Mouse (Mus musculus) hindbrain, postnatal 0 days (tissue): Measurements from ENCODE around the gene Slco2b1. TPM values are rescaled to one million over a fixed set of nuclear protein-coding genes. Genes with fewer than 3 reads are reported as not detected.
"Not testable (repeated sequence)": the region's sequence is repeated elsewhere in the genome, so short reads cannot be mapped to it uniquely, and the experiment has no call there.

ENCODE experiments used
- ATAC-seq: fragments of 200-750 bp; cut with Nextera tagmentation; 2 replicates; pipeline ENCODE4 v1.8.0; 2017; ENCODE audit warnings: mild to moderate bottlenecking, moderate TSS enrichment, moderate library complexity
- DNase-seq: peaks from one replicate; pipeline ENCODE4 v3.0.0-alpha.2; 2015; ENCODE audit warnings: low spot score
- H3K27ac ChIP-seq: fragments of 300-500 bp; sonication (generic); 2 replicates; pipeline ENCODE4 v1.5.1; 2014; ENCODE audit warnings: mild to moderate bottlenecking
- H3K27me3 ChIP-seq: fragments of 300-500 bp; sonication (generic); 2 replicates; pipeline ENCODE4 v1.6.1; 2014; ENCODE audit warnings: low read length, mixed read lengths; ENCODE audit not compliant: insufficient read depth
- H3K36me3 ChIP-seq: fragments of 300-500 bp; sonication (generic); 2 replicates; pipeline ENCODE4 v1.6.1; 2014; ENCODE audit warnings: low read length, mixed read lengths; ENCODE audit not compliant: insufficient read depth
- H3K4me1 ChIP-seq: fragments of 300-500 bp; sonication (generic); 2 replicates; pipeline ENCODE4 v1.6.1; 2014; ENCODE audit warnings: antibody characterized with exemption, low read length, mixed read lengths; ENCODE audit not compliant: insufficient read depth
- H3K4me2 ChIP-seq: fragments of 300-500 bp; sonication (generic); 2 replicates; pipeline ENCODE4 v1.6.1; 2014; ENCODE audit warnings: low read depth, mild to moderate bottlenecking, low read length, moderate library complexity, mixed read lengths
- H3K4me3 ChIP-seq: fragments of 300-500 bp; sonication (generic); 2 replicates; pipeline ENCODE4 v1.5.1; 2014; ENCODE audit warnings: low read length
- H3K9ac ChIP-seq: fragments of 300-500 bp; sonication (generic); replicated peaks from 2 replicates; pipeline ENCODE4 v1.6.1; 2014; ENCODE audit warnings: mild to moderate bottlenecking, low read length, moderate library complexity, mixed read lengths
- H3K9me3 ChIP-seq: fragments of 300-500 bp; sonication (generic); 2 replicates; pipeline ENCODE4 v1.6.1; 2016; ENCODE audit warnings: low read length, mixed read lengths
- CTCF ChIP-seq: IDR thresholded peaks from 2 replicates; pipeline ENCODE4 v1.5.1; 2016; ENCODE audit warnings: antibody characterized with exemption, control low read depth, low read depth
- WGBS: fragments of 180-500 bp; shearing (Covaris S2); extraction: QIAGEN DNeasy Blood & Tissue Kit; methylation state at CpG from one replicate; pipeline ENCODE4 v1.1.7; 2014; 5-methylcytosine and 5-hydroxymethylcytosine counted together
- polyA plus RNA-seq: library from polyadenylated mRNA; unstranded; fragments of >200 nt; fragmentation: Nextera tagmentation; extraction: Ambion mirVana; gene quantifications from 2 replicates; pipeline ENCODE4 v1.2.1, GENCODE M21; 2015
- total RNA-seq: library from RNA; depleted of rRNA; stranded (reverse); fragments of >200 nt; gene quantifications from 2 replicates; pipeline ENCODE4 v1.2.3, GENCODE M21; 2014; rRNA removed

Slco2b1 gene
- total RNA-seq (14.3 and 16.5 TPM in 2 replicates), polyA plus RNA-seq (6.8 and 7.0 TPM in 2 replicates)

DNA sequence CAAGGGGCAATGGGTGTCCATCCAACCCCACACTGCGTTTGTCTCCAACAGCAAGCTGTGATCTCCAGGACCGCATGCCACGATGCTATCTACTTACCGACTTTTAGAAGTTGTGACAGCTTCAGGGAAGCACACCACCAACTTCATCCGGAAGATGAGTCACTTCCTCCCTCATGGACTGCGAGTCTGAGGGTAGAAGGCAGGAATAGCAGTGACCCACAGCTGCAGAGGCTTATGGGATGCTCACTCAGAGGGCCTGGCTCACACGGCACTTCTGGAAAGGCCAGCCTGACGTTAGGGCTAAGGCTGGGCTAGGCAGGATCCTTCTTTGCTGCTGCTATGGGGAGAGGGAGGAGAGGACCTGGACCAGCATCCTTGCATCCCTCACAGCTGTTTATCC, at the start of gene Slco2b1:
Gene Slco2b1 (minus strand): TSS at position 175 of the 400 bp plus-strand sequence.
- Histone ChIP-seq H3K4me1 (peaks cover 3% of the 10 kb centered on the region; the same call in 1 of the 2 replicates), H3K4me2 (no peak within 1 kb of the TSS), H3K27ac (no peak within 1 kb of the TSS), H3K9me3 (no peaks in the 10 kb centered on the region), H3K9ac (no peak within 1 kb of the TSS), H3K27me3 (no peaks in the 10 kb centered on the region), H3K36me3 (no peaks in the 10 kb centered on the region), H3K4me3 (no peak within 1 kb of the TSS)
- 85% methylated on average over 8 of the region's 8 CpGs for WGBS
- DNase-seq (no peak), ATAC-seq (no peak)
- no peak for TF ChIP-seq CTCF

DNA sequence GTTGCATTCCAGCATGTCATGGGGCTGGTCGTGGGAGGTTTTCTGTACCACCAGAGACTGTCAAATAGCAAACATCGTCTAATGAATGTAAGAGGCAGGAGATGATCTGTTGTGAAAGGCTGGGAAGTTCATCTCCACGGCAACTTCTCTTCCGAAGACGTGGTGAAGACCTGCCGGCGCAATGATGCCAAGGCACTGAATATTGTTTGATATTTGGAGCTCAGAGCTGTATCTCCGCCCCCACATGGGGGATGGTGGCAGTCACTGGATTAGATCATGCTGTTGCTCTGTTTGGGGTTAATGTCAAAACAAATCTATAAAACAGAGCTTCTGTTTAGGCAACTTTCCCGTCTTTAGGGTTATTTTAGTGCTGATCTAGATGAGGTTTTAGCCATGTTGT, 28.1 kb upstream of the Slco2b1 start:
- Histone ChIP-seq H3K27me3 (no peaks in the 10 kb centered on the region), H3K4me3 (no peak overlapping the region), H3K36me3 (no peaks in the 10 kb centered on the region), H3K9ac (no peak overlapping the region), H3K4me1 (no peaks in the 10 kb centered on the region), H3K27ac (no peak overlapping the region), H3K9me3 (no peaks in the 10 kb centered on the region), H3K4me2 (no peak overlapping the region)
- DNase-seq (no peak), ATAC-seq (no peak)
- WGBS: 29% methylated on average over 9 of the region's 9 CpGs
- no peak for TF ChIP-seq CTCF

DNA sequence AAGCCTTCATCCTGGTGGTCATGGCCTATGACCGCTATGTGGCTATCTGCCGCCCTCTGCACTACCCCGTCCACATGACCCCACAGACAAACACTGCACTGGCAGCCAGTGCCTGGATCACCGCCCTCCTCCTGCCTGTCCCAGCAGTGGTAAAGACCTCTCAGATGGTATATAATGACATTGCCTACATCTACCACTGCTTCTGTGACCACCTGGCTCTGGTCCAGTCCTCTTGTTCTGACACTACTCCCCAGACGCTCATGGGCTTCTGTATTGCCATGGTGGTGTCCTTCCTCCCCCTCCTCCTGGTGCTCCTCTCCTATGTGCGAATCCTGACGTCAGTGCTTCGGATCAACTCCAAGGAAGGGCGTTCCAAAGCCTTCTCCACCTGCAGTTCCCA, 24.4 kb upstream of the Slco2b1 start:
- ATAC-seq, DNase-seq, H3K4me1 ChIP-seq, H3K9ac ChIP-seq, H3K36me3 ChIP-seq, H3K27ac ChIP-seq, H3K9me3 ChIP-seq, H3K27me3 ChIP-seq, H3K4me2 ChIP-seq, H3K4me3 ChIP-seq: not testable (repeated sequence)
- WGBS: 92% methylated on average over 9 of the region's 9 CpGs

DNA sequence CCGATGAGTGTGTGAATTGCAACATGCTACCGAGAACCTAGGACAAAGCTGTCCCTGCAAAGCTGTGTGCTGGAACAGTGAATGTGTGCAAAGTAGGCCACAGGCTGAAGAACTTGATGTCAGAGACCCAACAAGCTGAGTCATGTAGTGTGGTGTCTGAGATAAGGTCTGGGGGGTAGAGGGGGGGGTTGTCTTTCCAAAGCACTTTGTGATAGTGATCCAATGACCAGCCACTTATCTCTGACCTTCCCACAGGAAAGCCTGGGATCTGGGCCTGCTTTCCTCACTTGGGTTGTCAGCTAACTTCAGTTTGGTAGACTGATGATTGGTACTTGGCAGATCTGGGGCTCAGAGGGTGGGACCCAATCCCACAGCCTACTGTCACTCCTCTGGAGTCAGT, 23.5 kb upstream of the Slco2b1 start:
- no peaks in the 10 kb centered on the region for H3K4me1 ChIP-seq
- H3K9ac ChIP-seq: no peak overlapping the region
- no peak overlapping the region for H3K4me2 ChIP-seq
- H3K4me3 ChIP-seq: no peak overlapping the region
- no peaks in the 10 kb centered on the region for H3K9me3 ChIP-seq
- no peaks in the 10 kb centered on the region for H3K36me3 ChIP-seq
- no peak for TF ChIP-seq CTCF
- H3K27ac ChIP-seq: no peak overlapping the region
- H3K27me3 ChIP-seq: no peaks in the 10 kb centered on the region
- DNase-seq (no peak), ATAC-seq (no peak)
- 95% methylated on average over 2 of the region's 2 CpGs for WGBS

DNA sequence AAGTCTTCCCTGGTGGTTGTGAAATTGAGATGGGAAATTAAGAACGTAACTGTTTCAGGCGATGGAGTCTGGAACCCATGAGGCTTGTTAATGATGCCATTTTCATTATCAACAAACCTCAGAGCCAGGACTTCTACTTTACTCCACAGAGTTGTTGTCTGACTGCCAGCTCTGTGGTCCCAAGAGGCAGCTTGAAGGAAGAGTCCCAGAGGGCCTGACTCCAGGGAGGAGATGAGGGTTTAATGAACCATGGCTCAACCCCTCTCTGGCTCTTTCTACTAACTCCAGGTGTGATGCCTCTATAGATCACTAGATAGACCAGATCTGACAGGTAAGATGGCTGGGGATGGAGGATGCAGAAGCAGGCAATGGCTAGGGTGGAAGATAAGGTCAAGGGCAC, 18.8 kb upstream of the Slco2b1 start, which contains the start of gene Olfr520:
Gene Olfr520 (plus strand): TSS at position 301 of the 400 bp plus-strand sequence.
- no peak for DNase-seq
- H3K27ac ChIP-seq: no peak within 1 kb of the TSS
- no peak within 1 kb of the TSS for H3K4me2 ChIP-seq
- ATAC-seq: no peak
- no peaks in the 10 kb centered on the region for H3K9me3 ChIP-seq
- no peaks in the 10 kb centered on the region for H3K36me3 ChIP-seq
- no peaks in the 10 kb centered on the region for H3K4me1 ChIP-seq
- no peaks in the 10 kb centered on the region for H3K27me3 ChIP-seq
- no peak for TF ChIP-seq CTCF
- no peak within 1 kb of the TSS for H3K9ac ChIP-seq
- H3K4me3 ChIP-seq: no peak within 1 kb of the TSS
- WGBS: 87% methylated on average over 2 of the region's 2 CpGs

DNA sequence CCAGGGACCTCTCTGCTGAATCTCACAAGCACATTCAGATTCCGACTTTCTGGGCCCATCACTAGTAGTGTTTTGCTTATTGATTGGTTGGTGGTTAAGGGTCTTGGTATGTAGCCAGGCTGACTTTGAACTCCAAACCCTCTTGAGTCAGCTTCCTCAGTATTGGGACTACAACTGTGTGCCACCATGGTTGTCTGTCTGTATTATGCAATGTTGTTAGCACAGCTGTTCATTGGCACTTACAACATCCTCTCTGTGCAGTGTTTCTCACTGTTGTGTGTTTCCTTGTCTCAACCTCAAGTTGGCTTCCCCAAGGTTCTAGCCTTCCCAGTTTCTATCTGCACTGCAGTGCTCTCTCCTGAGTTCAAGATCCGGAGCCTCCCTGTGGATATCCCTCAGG, 5.4 kb upstream of the Slco2b1 start:
- WGBS: 77% methylated on average over 2 of the region's 2 CpGs
- Histone ChIP-seq H3K9ac (no peak overlapping the region), H3K9me3 (no peaks in the 10 kb centered on the region), H3K36me3 (no peaks in the 10 kb centered on the region), H3K4me2 (no peak overlapping the region), H3K4me3 (no peak overlapping the region), H3K27ac (no peak overlapping the region), H3K4me1 (no peaks in the 10 kb centered on the region), H3K27me3 (no peaks in the 10 kb centered on the region)
- DNase-seq (no peak), ATAC-seq (no peak)
- TF ChIP-seq CTCF: no peak

DNA sequence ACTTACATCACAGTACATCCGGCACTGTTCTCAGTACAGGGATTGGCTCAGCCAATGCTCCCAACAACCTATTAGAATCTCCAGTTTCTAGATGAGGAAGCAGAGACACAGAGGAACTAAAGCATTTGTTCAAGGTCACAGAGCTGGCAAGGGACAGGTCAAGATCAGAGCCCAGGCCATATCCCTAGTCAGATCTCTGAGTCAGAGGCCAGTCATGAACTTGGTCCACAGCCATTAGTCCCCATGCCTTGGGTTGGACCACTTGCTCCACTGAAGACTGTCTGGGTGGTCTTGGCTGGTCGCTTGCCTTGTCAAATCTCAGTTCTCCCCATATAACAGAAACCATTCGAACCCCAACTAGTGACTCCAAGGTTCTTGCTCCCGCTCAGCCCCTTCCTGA, 1.3 kb upstream of the Slco2b1 start:
- WGBS: 90% methylated on average over 4 of the region's 4 CpGs
- DNase-seq (no peak), ATAC-seq (no peak)
- H3K36me3 ChIP-seq: no peaks in the 10 kb centered on the region
- H3K9me3 ChIP-seq: no peaks in the 10 kb centered on the region
- peaks cover 3% of the 10 kb centered on the region; the same call in 1 of the 2 replicates for H3K4me1 ChIP-seq
- TF ChIP-seq CTCF: no peak
- no peak overlapping the region for H3K9ac ChIP-seq
- no peaks in the 10 kb centered on the region for H3K27me3 ChIP-seq
- no peak overlapping the region for H3K4me3 ChIP-seq
- no peak overlapping the region for H3K27ac ChIP-seq
- H3K4me2 ChIP-seq: no peak overlapping the region
